Mouse (Mus musculus): ENCODE results near the gene Klhdc4. TPM values are rescaled to one million over a fixed set of nuclear protein-coding genes. Genes with fewer than 3 reads are reported as not detected.

Gene Klhdc4
- polyA plus RNA-seq, 1 experiment from 2014 or later, result 40.6 TPM

DNA sequence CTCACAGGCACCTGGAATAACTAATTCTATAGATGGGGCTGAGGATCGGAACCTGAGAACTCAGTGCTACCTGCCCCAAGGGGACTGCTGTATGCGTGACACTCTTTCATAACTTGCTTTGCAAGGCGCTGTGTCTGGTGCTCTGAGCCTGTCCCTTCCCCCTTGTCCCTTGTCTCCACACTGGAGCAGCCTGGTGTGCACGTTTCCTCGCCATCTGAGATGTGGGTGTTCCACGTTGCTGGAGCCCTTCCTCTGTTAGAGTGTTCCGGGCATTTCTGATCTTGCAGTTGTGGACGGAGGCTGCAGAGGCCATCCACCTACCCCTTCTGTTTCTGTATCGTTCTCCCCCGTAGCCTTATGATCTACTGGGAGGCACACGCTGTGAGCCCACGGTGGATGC, 70.9 kb downstream of the Klhdc4 start:
- ATAC-seq (ENCODE audit: low FRiP score) (no peak), DNase-seq (ENCODE audit: low spot score) (no peak)
- no peaks in the 10 kb centered on the region for H3K4me1 ChIP-seq (replicated peaks; ENCODE audit: control insufficient read depth, insufficient read depth, low read length)
- H3K4me3 ChIP-seq (replicated peaks; ENCODE audit: low read length), result no peak overlapping the region
- no peaks in the 10 kb centered on the region for H3K9me3 ChIP-seq (ENCODE audit: control insufficient read depth, low read length)
- no peak overlapping the region for H3K9ac ChIP-seq
- no peak overlapping the region for H3K27ac ChIP-seq
- no peak overlapping the region for H3K4me2 ChIP-seq (replicated peaks)
- no peaks in the 10 kb centered on the region for H3K27me3 ChIP-seq (ENCODE audit: control insufficient read depth, insufficient read depth, low read length)
- WGBS, result 79% methylated on average over 12 of the region's 12 CpGs
- H3K36me3 ChIP-seq (replicated peaks; ENCODE audit: control insufficient read depth, insufficient read depth), result peaks cover 13% of the 10 kb centered on the region

DNA sequence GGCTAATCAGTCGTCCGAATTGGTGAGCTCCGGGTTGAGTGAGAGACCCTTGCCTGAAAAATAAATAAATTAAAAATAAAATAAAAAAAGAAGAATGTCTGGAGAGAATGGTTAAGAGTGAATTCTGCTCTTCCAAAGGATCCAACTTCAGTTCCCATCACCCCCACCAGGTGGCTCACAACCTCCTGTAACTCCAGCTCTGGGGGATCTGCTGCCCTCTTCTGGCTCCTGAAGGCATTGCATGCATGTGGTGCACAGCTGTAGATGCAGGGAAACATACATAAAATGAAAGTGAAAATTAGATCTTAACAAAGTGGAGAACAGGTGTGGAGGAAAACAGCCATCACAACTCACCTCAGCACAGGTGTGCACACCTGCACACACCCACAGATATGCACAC, 78.0 kb downstream of the Klhdc4 start:
- H3K27me3 ChIP-seq (ENCODE audit: control insufficient read depth, insufficient read depth, low read length), result 0 out of 2 replicates have a peak, but pooled peaks cover 3% of the 10 kb centered on the region
- peaks cover 13% of the 10 kb centered on the region for H3K36me3 ChIP-seq (replicated peaks; ENCODE audit: control insufficient read depth, insufficient read depth)
- ATAC-seq (ENCODE audit: low FRiP score) (no peak), DNase-seq (ENCODE audit: low spot score) (peak; percentile 74)
- no peak overlapping the region for H3K9ac ChIP-seq
- H3K27ac ChIP-seq, result no peak overlapping the region
- no peaks in the 10 kb centered on the region for H3K4me1 ChIP-seq (replicated peaks; ENCODE audit: control insufficient read depth, insufficient read depth, low read length)
- 0 out of 2 replicates have a peak, but pooled peaks cover 8% of the 10 kb centered on the region for H3K9me3 ChIP-seq (ENCODE audit: control insufficient read depth, low read length)
- no peak overlapping the region for H3K4me2 ChIP-seq (replicated peaks)
- 43% methylated on average over 3 of the region's 3 CpGs for WGBS
- no peak overlapping the region for H3K4me3 ChIP-seq (replicated peaks; ENCODE audit: low read length)

DNA sequence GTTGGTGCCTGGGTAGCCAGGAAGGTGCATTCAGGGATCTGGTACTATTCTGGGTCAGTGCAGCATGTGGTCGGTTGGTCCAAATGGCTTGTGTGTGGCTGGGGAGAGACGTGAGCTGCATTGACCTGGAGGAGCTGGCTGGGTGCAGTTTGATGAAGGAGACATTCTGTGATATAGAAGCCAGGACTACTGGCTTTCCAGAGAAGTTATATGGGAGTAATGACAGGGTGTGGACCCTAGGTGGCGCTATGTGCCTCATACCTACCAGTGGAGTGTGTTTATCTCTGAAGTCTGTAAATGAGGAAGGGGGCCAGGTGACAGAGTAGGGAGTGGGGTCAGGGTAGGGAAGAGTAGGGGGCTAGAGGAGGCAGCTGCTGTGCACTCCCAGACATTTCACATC, 78.9 kb downstream of the Klhdc4 start:
- H3K4me2 ChIP-seq (replicated peaks), result no peak overlapping the region
- no peak overlapping the region for H3K9ac ChIP-seq
- WGBS, result 29% methylated on average over 3 of the region's 3 CpGs
- ATAC-seq (ENCODE audit: low FRiP score) (no peak), DNase-seq (ENCODE audit: low spot score) (no peak)
- no peak overlapping the region for H3K4me3 ChIP-seq (replicated peaks; ENCODE audit: low read length)
- no peak overlapping the region for H3K27ac ChIP-seq
- H3K4me1 ChIP-seq (replicated peaks; ENCODE audit: control insufficient read depth, insufficient read depth, low read length), result no peaks in the 10 kb centered on the region
- peaks cover 13% of the 10 kb centered on the region for H3K36me3 ChIP-seq (replicated peaks; ENCODE audit: control insufficient read depth, insufficient read depth)
- 0 out of 2 replicates have a peak, but pooled peaks cover 3% of the 10 kb centered on the region for H3K27me3 ChIP-seq (ENCODE audit: control insufficient read depth, insufficient read depth, low read length)
- H3K9me3 ChIP-seq (ENCODE audit: control insufficient read depth, low read length), result 0 out of 2 replicates have a peak, but pooled peaks cover 8% of the 10 kb centered on the region

DNA sequence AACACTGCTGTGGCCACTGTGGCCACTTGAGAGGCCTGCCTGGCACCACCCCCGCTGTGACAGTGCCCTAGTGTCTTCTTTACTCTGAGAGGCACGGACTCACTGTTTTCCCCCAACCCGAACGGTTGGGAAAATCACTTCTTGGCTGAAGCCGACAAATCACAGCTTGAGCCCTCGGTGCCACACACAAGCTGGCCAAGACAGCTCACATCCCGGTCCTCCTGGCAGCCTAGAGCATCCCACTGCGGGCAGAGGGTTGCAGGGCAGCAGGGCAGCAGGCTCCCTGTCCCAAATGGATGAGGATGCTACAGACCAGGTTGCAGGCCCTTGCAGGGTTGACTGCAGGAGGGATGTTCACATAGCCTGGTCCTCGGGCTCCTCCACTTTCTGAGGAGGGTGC, 79.9 kb downstream of the Klhdc4 start:
- Histone ChIP-seq H3K4me3 (replicated peaks; ENCODE audit: low read length) (no peak overlapping the region), H3K9me3 (ENCODE audit: control insufficient read depth, low read length) (0 out of 2 replicates have a peak, but pooled peaks cover 8% of the 10 kb centered on the region), H3K4me2 (replicated peaks) (no peak overlapping the region), H3K27me3 (ENCODE audit: control insufficient read depth, insufficient read depth, low read length) (0 out of 2 replicates have a peak, but pooled peaks cover 3% of the 10 kb centered on the region), H3K27ac (no peak overlapping the region), H3K36me3 (replicated peaks; ENCODE audit: control insufficient read depth, insufficient read depth) (peaks cover 13% of the 10 kb centered on the region), H3K9ac (no peak overlapping the region), H3K4me1 (replicated peaks; ENCODE audit: control insufficient read depth, insufficient read depth, low read length) (no peaks in the 10 kb centered on the region)
- ATAC-seq (ENCODE audit: low FRiP score) (no peak), DNase-seq (ENCODE audit: low spot score) (no peak)
- 81% methylated on average over 9 of the region's 9 CpGs for WGBS

Other genes starting within 250 kb of the Klhdc4 start
- 389 and 391 TPM in 2 replicates for gene Map1lc3b, start 239.2 kb downstream of the Klhdc4 start, polyA plus RNA-seq (2014; fragmentation: Nextera tagmentation; extraction: Ambion mirVana)
- 33.5 and 35.6 TPM in 2 replicates for gene Zcchc14, start 176.7 kb downstream of the Klhdc4 start, polyA plus RNA-seq (2014; fragmentation: Nextera tagmentation; extraction: Ambion mirVana)
- gene Jph3, start 99.9 kb downstream of the Klhdc4 start, polyA plus RNA-seq (2014; fragmentation: Nextera tagmentation; extraction: Ambion mirVana), result 90.1 and 93.1 TPM in 2 replicates
- 57.3 and 65.0 TPM in 2 replicates for gene Slc7a5, start 78.1 kb upstream of the Klhdc4 start, polyA plus RNA-seq (2014; fragmentation: Nextera tagmentation; extraction: Ambion mirVana)
- not detected in 2 replicates for gene Car5a, start 115.3 kb upstream of the Klhdc4 start, polyA plus RNA-seq (2014; fragmentation: Nextera tagmentation; extraction: Ambion mirVana)
- gene Banp, start 120.2 kb upstream of the Klhdc4 start, polyA plus RNA-seq (2014; fragmentation: Nextera tagmentation; extraction: Ambion mirVana), result 37.8 and 50.5 TPM in 2 replicates

Data from hindbrain, embryonic 14.5 days (tissue).